Comparison of ENCODE assay signal across 7 mouse cellular contexts in the genomic region with DNA sequence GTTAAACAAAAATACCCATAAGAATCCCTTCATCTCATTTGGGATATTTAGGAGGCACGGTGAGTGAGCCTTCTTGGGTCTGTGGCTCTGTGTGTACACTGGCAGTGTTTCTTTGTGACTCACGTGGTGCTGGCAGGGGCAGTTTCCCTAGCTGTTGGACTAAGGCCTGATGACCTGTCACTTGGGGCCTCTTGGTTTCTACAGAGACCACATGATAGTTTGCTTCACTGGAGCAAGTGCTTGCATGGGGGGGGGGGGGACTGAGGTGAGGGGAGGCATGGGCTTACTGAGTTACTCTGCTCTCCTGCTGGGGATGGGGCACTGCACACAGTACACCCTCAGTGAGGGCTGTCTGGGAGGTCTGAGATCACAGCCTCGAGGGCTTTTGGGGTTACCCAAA.
A peak's percentile ranks its signal among the peaks of the same experiment; 100 is the strongest.
DNase-seq lines count a peak whose midpoint lies in the region; ATAC-seq and TF ChIP-seq lines count a peak whose summit lies in the region.

No protein-coding gene starts in this region.

- no peaks in the 10 kb centered on the region for H3K9me3 ChIP-seq in midbrain, embryonic 15.5 days
- H3K9me3 ChIP-seq in midbrain, embryonic 11.5 days (ENCODE audit: control insufficient read depth, low read length), result no peaks in the 10 kb centered on the region
- no peaks in the 10 kb centered on the region for H3K9me3 ChIP-seq in embryonic facial prominence, embryonic 14.5 days (ENCODE audit: control insufficient read depth, low read length)
- H3K9me3 ChIP-seq in intestine, postnatal 0 days (ENCODE audit: control insufficient read depth), result no peaks in the 10 kb centered on the region
- no peaks in the 10 kb centered on the region for H3K9me3 ChIP-seq in stomach, postnatal 0 days (ENCODE audit: control insufficient read depth, low read length)

- H3K9ac ChIP-seq in midbrain, embryonic 15.5 days, result no peak overlapping the region
- no peak overlapping the region for H3K9ac ChIP-seq in midbrain, embryonic 11.5 days (ENCODE audit: low read length)
- no peak overlapping the region for H3K9ac ChIP-seq in embryonic facial prominence, embryonic 14.5 days (ENCODE audit: low read depth, low read length)
- no peak overlapping the region for H3K9ac ChIP-seq in intestine, postnatal 0 days (ENCODE audit: low read depth, low read length)
- H3K9ac ChIP-seq in stomach, postnatal 0 days (ENCODE audit: low read length), result no peak overlapping the region

- ATAC-seq in midbrain, embryonic 15.5 days (replicated peaks), result 0 out of 2 replicates have a peak, but pooled peaks have one; percentile 54
- no peak for ATAC-seq in midbrain, embryonic 11.5 days (ENCODE audit: low FRiP score)
- peak; percentile 44; the same call in 1 of the 2 replicates for ATAC-seq in embryonic facial prominence, embryonic 14.5 days (ENCODE audit: low read depth)
- peak; percentile 57; the same call in 1 of the 2 replicates for ATAC-seq in intestine, postnatal 0 days
- peak; percentile 76 for ATAC-seq in stomach, postnatal 0 days (ENCODE audit: low FRiP score, low TSS enrichment)

- H3K4me3 ChIP-seq in midbrain, embryonic 15.5 days, result no peak overlapping the region
- H3K4me3 ChIP-seq in midbrain, embryonic 11.5 days (ENCODE audit: low read depth, low read length), result no peak overlapping the region
- no peak overlapping the region for H3K4me3 ChIP-seq in embryonic facial prominence, embryonic 14.5 days (ENCODE audit: low read depth, low read length)
- H3K4me3 ChIP-seq in intestine, postnatal 0 days (ENCODE audit: low read depth, low read length), result no peak overlapping the region
- no peak overlapping the region for H3K4me3 ChIP-seq in stomach, postnatal 0 days (ENCODE audit: low read depth, low read length)

- TF ChIP-seq CTCF in intestine, postnatal 0 days (IDR thresholded peaks at IDR 0.05; ENCODE audit: low read depth), result no peak
- no peak for TF ChIP-seq CTCF in stomach, postnatal 0 days (IDR thresholded peaks at IDR 0.05; ENCODE audit: low read depth)

- no peak overlapping the region for H3K4me2 ChIP-seq in midbrain, embryonic 15.5 days
- H3K4me2 ChIP-seq in midbrain, embryonic 11.5 days, result no peak overlapping the region
- no peak overlapping the region for H3K4me2 ChIP-seq in embryonic facial prominence, embryonic 14.5 days (ENCODE audit: low read depth, low read length)
- H3K4me2 ChIP-seq in intestine, postnatal 0 days (replicated peaks; ENCODE audit: low read depth), result no peak overlapping the region
- H3K4me2 ChIP-seq in stomach, postnatal 0 days (replicated peaks; ENCODE audit: low read depth), result no peak overlapping the region

- peaks cover 7% of the 10 kb centered on the region; the same call in 1 of the 2 replicates for H3K4me1 ChIP-seq in midbrain, embryonic 15.5 days
- H3K4me1 ChIP-seq in midbrain, embryonic 11.5 days (ENCODE audit: control insufficient read depth, insufficient read depth, low read length), result no peaks in the 10 kb centered on the region
- peaks cover 4% of the 10 kb centered on the region; the same call in 1 of the 2 replicates for H3K4me1 ChIP-seq in embryonic facial prominence, embryonic 14.5 days (ENCODE audit: control insufficient read depth, insufficient read depth, low read length)
- H3K4me1 ChIP-seq in intestine, postnatal 0 days (replicated peaks; ENCODE audit: control insufficient read depth, insufficient read depth, low read length), result no peaks in the 10 kb centered on the region
- no peaks in the 10 kb centered on the region for H3K4me1 ChIP-seq in stomach, postnatal 0 days (replicated peaks; ENCODE audit: control insufficient read depth, insufficient read depth)

- intact Hi-C loops in left cerebral cortex, postnatal 36 days (cut with DNase I), result no loop called here

- no peak for DNase-seq in midbrain, embryonic 11.5 days (ENCODE audit: low spot score, missing footprints)
- DNase-seq in embryonic facial prominence, embryonic 14.5 days (ENCODE audit: low spot score), result peak; percentile 18
- DNase-seq in stomach, postnatal 0 days (ENCODE audit: low spot score), result peak; percentile 31
- no peak for DNase-seq in urinary bladder, postnatal 14 days (ENCODE audit: low spot score)
- no peak for DNase-seq in left cerebral cortex, postnatal 36 days (ENCODE audit: low spot score in 2 of 2)

- H3K27me3 ChIP-seq in midbrain, embryonic 15.5 days (replicated peaks), result no peaks in the 10 kb centered on the region
- H3K27me3 ChIP-seq in midbrain, embryonic 11.5 days (ENCODE audit: control insufficient read depth, insufficient read depth, low read length), result no peaks in the 10 kb centered on the region
- no peaks in the 10 kb centered on the region for H3K27me3 ChIP-seq in embryonic facial prominence, embryonic 14.5 days (replicated peaks; ENCODE audit: control insufficient read depth, insufficient read depth, low read length)
- H3K27me3 ChIP-seq in intestine, postnatal 0 days (replicated peaks; ENCODE audit: control insufficient read depth, insufficient read depth, low read length), result no peaks in the 10 kb centered on the region
- no peaks in the 10 kb centered on the region for H3K27me3 ChIP-seq in stomach, postnatal 0 days (ENCODE audit: control insufficient read depth, insufficient read depth, low read length)

- H3K27ac ChIP-seq in midbrain, embryonic 15.5 days, result no peak overlapping the region
- no peak overlapping the region for H3K27ac ChIP-seq in midbrain, embryonic 11.5 days (ENCODE audit: low read depth, low read length)
- H3K27ac ChIP-seq in embryonic facial prominence, embryonic 14.5 days (replicated peaks; ENCODE audit: low read depth, low read length), result no peak overlapping the region
- H3K27ac ChIP-seq in intestine, postnatal 0 days (ENCODE audit: low read depth, low read length), result no peak overlapping the region
- H3K27ac ChIP-seq in stomach, postnatal 0 days (replicated peaks), result no peak overlapping the region

- TF ChIP-seq EP300 in stomach, postnatal 0 days (optimal IDR thresholded peaks at IDR 0.05), result no peak

- H3K36me3 ChIP-seq in midbrain, embryonic 15.5 days (replicated peaks), result no peaks in the 10 kb centered on the region
- no peaks in the 10 kb centered on the region for H3K36me3 ChIP-seq in midbrain, embryonic 11.5 days (ENCODE audit: control insufficient read depth, insufficient read depth, low read length)
- no peaks in the 10 kb centered on the region for H3K36me3 ChIP-seq in embryonic facial prominence, embryonic 14.5 days (ENCODE audit: control insufficient read depth, insufficient read depth, low read length)
- peaks cover 5% of the 10 kb centered on the region; the same call in 1 of the 2 replicates for H3K36me3 ChIP-seq in intestine, postnatal 0 days (ENCODE audit: control insufficient read depth, insufficient read depth)
- H3K36me3 ChIP-seq in stomach, postnatal 0 days (ENCODE audit: control insufficient read depth, insufficient read depth, low read length), result no peaks in the 10 kb centered on the region

- 45% methylated on average over 3 of the region's 3 CpGs for WGBS in midbrain, embryonic 15.5 days
- 46% methylated on average over 3 of the region's 3 CpGs for WGBS in midbrain, embryonic 11.5 days
- 24% methylated on average over 3 of the region's 3 CpGs for WGBS in embryonic facial prominence, embryonic 14.5 days
- 47% methylated on average over 3 of the region's 3 CpGs for WGBS in intestine, postnatal 0 days
- 34% methylated on average over 3 of the region's 3 CpGs for WGBS in stomach, postnatal 0 days

Comparison
In these comparisons a context has a peak if more than half of its experiments do, and no peak if none do; other contexts are left out.
1. DNase-seq: peak in embryonic facial prominence, embryonic 14.5 days (single experiment) and stomach, postnatal 0 days (single experiment); none in midbrain, embryonic 11.5 days (single experiment), urinary bladder, postnatal 14 days (single experiment) and left cerebral cortex, postnatal 36 days (0 of 2).